Mouse (Mus musculus) skeletal muscle tissue, adult 2 months (tissue): Measurements from ENCODE around the gene V1ra8.
"Not testable (repeated sequence)": the region's sequence is repeated elsewhere in the genome, so short reads cannot be mapped to it uniquely, and the experiment has no call there.

Experiments
- DNase-seq: peaks from one replicate; pipeline ENCODE4 v3.0.0-alpha.2; 2012; ENCODE audit warnings: low read depth, low spot score

Gene V1ra8

DNA sequence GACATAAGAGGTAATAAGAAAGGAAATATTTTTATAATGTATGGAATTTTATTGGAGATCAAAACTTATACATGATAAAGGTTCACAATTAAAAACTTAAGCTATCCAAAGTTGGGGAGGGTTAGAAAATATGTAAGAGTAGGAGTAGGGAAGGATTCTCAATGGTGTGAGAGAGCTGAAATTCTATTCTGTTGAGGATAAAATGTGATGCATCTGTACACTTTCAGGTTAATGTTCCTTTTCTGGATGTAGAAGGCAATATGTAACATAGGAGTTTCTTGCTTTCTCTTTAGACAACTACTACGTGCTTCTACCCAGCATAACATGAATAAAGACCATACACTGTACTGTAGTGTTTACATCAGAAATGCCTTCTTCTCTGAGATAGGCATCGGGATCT, at the start of gene V1ra8:
Gene V1ra8, plus strand, starts transcription at position 301 of the 400 bp plus-strand sequence.
- not testable (repeated sequence) for DNase-seq

DNA sequence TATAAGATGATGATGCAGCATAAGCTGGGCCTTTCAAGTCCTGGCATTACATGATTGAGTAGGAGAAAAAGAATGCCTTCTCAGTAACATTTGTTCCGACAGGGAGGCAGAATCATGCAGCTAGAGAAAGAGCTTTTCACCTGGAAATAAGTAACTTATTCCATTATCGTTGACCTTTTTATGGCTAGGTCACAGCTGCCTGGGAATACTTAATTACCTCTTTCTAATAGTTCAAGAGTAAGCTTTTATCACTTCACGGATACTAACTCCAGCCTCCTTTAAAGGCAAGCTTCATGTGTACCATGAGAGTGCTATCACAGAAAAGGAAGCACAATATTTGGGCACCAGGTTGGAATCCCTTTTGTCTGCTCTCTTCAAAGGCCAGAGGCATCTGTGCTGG, 42.5 kb upstream of the V1ra8 start:
- no peak for DNase-seq

DNA sequence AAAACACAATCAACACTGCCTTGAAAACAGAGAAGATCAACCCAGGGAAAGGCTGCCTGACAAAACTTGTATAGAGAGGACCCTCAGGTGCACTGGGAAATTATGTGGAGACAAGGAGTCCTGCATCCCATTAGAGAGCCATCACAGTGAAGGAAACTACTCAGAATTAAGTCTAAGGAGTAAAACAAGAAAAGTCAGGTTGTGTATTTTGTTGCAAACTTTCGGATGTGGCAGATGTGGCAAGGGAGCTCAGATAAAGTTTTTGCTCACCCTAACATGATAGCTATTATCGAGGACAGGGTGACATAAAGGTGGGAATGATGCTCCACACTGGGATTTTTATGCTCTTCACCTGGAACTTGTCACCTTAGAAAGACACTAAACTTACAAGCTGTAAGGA, 28.1 kb upstream of the V1ra8 start, which contains the start of gene Vmn1r52:
Gene Vmn1r52, plus strand, starts transcription at position 301 of the 400 bp plus-strand sequence.
- no peak for DNase-seq

DNA sequence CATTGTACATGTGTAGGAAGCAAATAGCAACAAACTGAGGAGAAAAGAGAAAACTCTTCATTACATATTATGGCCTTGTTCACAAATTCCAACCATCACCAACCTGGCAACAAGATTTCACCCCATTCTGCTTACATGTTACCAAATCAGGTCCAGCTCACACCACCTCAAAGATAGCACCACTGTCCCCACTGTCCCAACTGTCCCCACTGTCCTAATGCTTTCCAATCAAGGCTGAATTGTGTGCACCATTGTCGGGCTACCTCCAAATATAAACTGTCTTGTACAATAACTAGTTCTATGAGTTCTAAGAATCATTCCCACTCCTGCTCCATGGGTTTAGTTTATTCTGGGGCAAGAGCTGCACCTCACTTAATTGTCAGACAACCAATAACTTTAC, 21.7 kb downstream of the V1ra8 start, which contains the start of gene Vmn1r53:
Gene Vmn1r53, minus strand, starts transcription at position 101 of the 400 bp plus-strand sequence.
- DNase-seq = no peak

DNA sequence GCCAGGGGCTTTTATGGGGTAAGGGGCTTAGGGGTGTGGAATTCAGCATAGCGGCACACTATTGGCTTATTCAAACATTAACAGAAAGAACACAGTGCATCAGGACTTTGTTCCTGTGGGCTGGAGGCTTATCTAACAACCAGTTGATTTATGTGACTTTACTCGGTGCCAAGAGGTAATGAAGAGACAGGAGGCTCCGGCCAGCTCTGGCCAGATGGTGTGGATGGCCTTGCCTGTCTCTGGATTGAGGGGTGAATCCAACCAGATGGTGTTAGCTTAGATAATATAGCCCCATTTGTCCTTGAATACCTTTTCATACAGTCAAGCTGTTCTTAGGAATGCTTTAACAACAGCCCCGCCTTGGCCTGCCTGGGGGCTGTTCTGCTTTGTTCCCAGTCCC, 29.5 kb downstream of the V1ra8 start:
- not testable (repeated sequence) for DNase-seq

DNA sequence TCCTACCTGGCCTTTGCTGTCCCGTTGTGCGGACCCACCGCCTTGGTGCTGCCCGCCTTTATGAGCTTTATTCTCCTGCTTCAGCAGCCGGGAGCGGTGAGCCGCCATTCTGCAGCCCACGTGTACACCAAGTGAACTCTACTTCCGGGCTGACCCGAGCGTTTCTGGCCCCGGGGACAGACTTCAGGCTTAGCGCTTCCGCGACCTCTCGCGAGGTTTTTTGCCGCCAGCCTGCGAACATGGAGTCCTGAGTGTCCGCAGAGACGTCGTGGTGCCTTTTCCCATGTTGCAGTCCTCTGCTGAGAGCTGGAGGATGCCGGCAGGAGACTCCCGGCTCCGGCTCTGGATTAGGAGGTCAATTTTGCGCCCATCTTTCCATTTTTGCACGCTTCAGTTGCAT, 30.1 kb downstream of the V1ra8 start:
- DNase-seq = no peak

DNA sequence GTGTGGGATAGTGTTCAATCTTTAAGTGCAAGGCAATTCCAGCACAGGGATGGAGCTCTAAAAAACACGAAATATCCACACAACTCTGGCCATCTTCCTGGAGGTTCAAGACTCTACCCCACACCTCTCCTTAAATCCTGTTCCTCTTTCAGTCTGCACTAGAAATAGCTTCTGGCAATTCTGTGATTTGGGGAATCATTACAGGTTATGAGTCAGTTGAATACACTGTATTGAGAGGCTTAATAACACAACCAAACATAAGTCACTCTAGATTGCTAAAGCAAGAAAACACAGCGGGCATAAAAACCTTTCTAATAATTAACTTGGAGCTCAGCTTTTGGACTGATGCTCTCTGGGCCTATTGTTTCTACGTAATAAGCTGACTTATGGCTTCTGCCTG, 41.4 kb downstream of the V1ra8 start:
- DNase-seq = no peak

DNA sequence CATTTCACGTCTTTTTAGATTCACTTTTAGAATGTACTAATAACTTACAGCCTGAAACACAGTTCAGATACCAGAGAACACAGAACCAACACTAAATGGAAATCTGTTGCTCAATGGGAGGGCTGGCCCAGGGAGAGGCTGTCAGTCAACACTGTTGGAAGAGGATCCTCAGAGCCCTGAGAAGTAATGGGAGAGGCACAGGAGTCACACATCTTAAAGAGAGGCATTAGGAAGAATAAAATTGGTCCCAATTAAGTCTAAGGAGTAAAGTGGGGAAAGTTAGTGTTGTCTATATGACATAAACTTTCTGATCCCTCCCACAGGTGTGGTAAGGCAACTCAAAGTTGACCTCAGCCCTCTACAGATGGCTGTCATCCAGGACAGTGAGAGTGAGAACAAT, 43.4 kb downstream of the V1ra8 start, which contains the start of gene Vmn1r54:
Gene Vmn1r54, plus strand, starts transcription at position 301 of the 400 bp plus-strand sequence.
- DNase-seq = no peak
